Mouse (Mus musculus): ENCODE measurements at regions not wholly inside any gene's neighbourhood (a gene's known extent, or its start where the extent isn't known, plus 50 kb on each side); places are given as distances from the start of the nearest gene placed in this dataset.

- Histone ChIP-seq H3K27ac (ENCODE audit: insufficient read depth, low read depth, low read length) (no peak overlapping the region), H3K36me3 (ENCODE audit: control insufficient read depth, insufficient read depth, low read length) (no peaks in the 10 kb centered on the region), H3K4me3 (ENCODE audit: low read depth, low read length) (no peak overlapping the region), H3K27me3 (ENCODE audit: control insufficient read depth, insufficient read depth, low read length) (no peaks in the 10 kb centered on the region), H3K4me1 (ENCODE audit: control insufficient read depth, insufficient read depth, insufficient read length, low read length) (no peaks in the 10 kb centered on the region)
- TF ChIP-seq CTCF (IDR thresholded peaks at IDR 0.05; ENCODE audit: extremely low read depth, insufficient read length, insufficient replicate concordance, low read depth, low read length) = no peak
- WGBS = 82% methylated on average over 11 of the region's 11 CpGs
Measured at GRCm38 (mm10) chr10:60923806-60924205, 92.4 kb upstream of the Unc5b start.

GRCm38 (mm10) chr10:60920621-60921020 is 89.2 kb upstream of the Unc5b start:
- WGBS = 92% methylated on average over 1 of the region's 1 CpGs
- no peaks in the 10 kb centered on the region for H3K36me3 ChIP-seq (ENCODE audit: control insufficient read depth, insufficient read depth, low read length)
- H3K4me1 ChIP-seq (ENCODE audit: control insufficient read depth, insufficient read depth, insufficient read length, low read length) = no peaks in the 10 kb centered on the region
- H3K27me3 ChIP-seq (ENCODE audit: control insufficient read depth, insufficient read depth, low read length) = no peaks in the 10 kb centered on the region
- TF ChIP-seq POLR2A (IDR thresholded peaks at IDR 0.05; ENCODE audit: low read depth, low read length) = no peak
- no peak for TF ChIP-seq CTCF (IDR thresholded peaks at IDR 0.05; ENCODE audit: extremely low read depth, insufficient read length, insufficient replicate concordance, low read depth, low read length)
- H3K27ac ChIP-seq (ENCODE audit: insufficient read depth, low read depth, low read length) = no peak overlapping the region
- H3K4me3 ChIP-seq (ENCODE audit: low read depth, low read length) = no peak overlapping the region

GRCm38 (mm10) chr10:60918020-60918419 is 86.6 kb upstream of the Unc5b start:
- WGBS = 36% methylated on average over 8 of the region's 8 CpGs
- Histone ChIP-seq H3K27ac (ENCODE audit: insufficient read depth, low read depth, low read length) (no peak overlapping the region), H3K27me3 (ENCODE audit: control insufficient read depth, insufficient read depth, low read length) (no peaks in the 10 kb centered on the region), H3K4me1 (ENCODE audit: control insufficient read depth, insufficient read depth, insufficient read length, low read length) (no peaks in the 10 kb centered on the region), H3K4me3 (ENCODE audit: low read depth, low read length) (no peak overlapping the region), H3K36me3 (ENCODE audit: control insufficient read depth, insufficient read depth, low read length) (no peaks in the 10 kb centered on the region)
- TF ChIP-seq POLR2A (IDR thresholded peaks at IDR 0.05; ENCODE audit: low read depth, low read length) (no peak), CTCF (IDR thresholded peaks at IDR 0.05; ENCODE audit: extremely low read depth, insufficient read length, insufficient replicate concordance, low read depth, low read length) (no peak)

GRCm38 (mm10) chr10:60914391-60914790 is 83.0 kb upstream of the Unc5b start:
- no peaks in the 10 kb centered on the region for H3K4me1 ChIP-seq (ENCODE audit: control insufficient read depth, insufficient read depth, insufficient read length, low read length)
- TF ChIP-seq POLR2A (IDR thresholded peaks at IDR 0.05; ENCODE audit: low read depth, low read length) (no peak), CTCF (IDR thresholded peaks at IDR 0.05; ENCODE audit: extremely low read depth, insufficient read length, insufficient replicate concordance, low read depth, low read length) (no peak)
- H3K27me3 ChIP-seq (ENCODE audit: control insufficient read depth, insufficient read depth, low read length) = no peaks in the 10 kb centered on the region
- no peak overlapping the region for H3K27ac ChIP-seq (ENCODE audit: insufficient read depth, low read depth, low read length)
- no peaks in the 10 kb centered on the region for H3K36me3 ChIP-seq (ENCODE audit: control insufficient read depth, insufficient read depth, low read length)
- WGBS = 25% methylated on average over 7 of the region's 7 CpGs
- no peak overlapping the region for H3K4me3 ChIP-seq (ENCODE audit: low read depth, low read length)

GRCm38 (mm10) chr10:60913456-60913900 is 82.1 kb upstream of the Unc5b start:
- Histone ChIP-seq H3K36me3 (ENCODE audit: control insufficient read depth, insufficient read depth, low read length) (no peaks in the 10 kb centered on the region), H3K4me1 (ENCODE audit: control insufficient read depth, insufficient read depth, insufficient read length, low read length) (no peaks in the 10 kb centered on the region), H3K27me3 (ENCODE audit: control insufficient read depth, insufficient read depth, low read length) (no peaks in the 10 kb centered on the region), H3K27ac (ENCODE audit: insufficient read depth, low read depth, low read length) (no peak overlapping the region), H3K4me3 (ENCODE audit: low read depth, low read length) (no peak overlapping the region)
- TF ChIP-seq CTCF (IDR thresholded peaks at IDR 0.05; ENCODE audit: extremely low read depth, insufficient read length, insufficient replicate concordance, low read depth, low read length) = no peak
- no peak for TF ChIP-seq POLR2A (IDR thresholded peaks at IDR 0.05; ENCODE audit: low read depth, low read length)
- 87% methylated on average over 11 of the region's 11 CpGs for WGBS

DNA sequence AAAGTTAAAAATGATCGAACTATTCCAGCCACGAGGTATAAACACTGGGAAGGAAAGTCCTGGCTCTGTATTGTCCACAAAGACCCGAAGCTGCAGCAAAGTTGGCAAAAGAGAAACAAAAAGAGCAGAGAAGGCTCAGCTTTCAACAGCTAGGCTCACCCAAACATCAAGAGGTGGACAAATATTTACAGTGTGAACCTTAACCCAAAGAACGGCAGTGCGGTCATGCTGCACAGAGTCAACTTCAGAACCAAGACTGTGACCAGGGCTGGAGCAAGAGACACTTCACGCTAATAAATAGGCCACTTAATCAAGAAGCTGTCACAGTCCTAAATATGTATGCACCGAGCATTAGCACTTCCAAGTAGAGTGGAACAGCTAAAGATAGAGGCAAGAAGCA is 73.0 kb upstream of the Unc5b start:
- Histone ChIP-seq H3K36me3 (ENCODE audit: control insufficient read depth, insufficient read depth, low read length) (no peaks in the 10 kb centered on the region), H3K27me3 (ENCODE audit: control insufficient read depth, insufficient read depth, low read length) (no peaks in the 10 kb centered on the region), H3K4me1 (ENCODE audit: control insufficient read depth, insufficient read depth, insufficient read length, low read length) (no peaks in the 10 kb centered on the region), H3K4me3 (ENCODE audit: low read depth, low read length) (no peak overlapping the region), H3K27ac (ENCODE audit: insufficient read depth, low read depth, low read length) (no peak overlapping the region)
- 37% methylated on average over 7 of the region's 7 CpGs for WGBS
- no peak for TF ChIP-seq CTCF (IDR thresholded peaks at IDR 0.05; ENCODE audit: extremely low read depth, insufficient read length, insufficient replicate concordance, low read depth, low read length)
- TF ChIP-seq POLR2A (IDR thresholded peaks at IDR 0.05; ENCODE audit: low read depth, low read length) = no peak

GRCm38 (mm10) chr10:60900992-60901391 is 69.6 kb upstream of the Unc5b start:
- Histone ChIP-seq H3K27me3 (ENCODE audit: control insufficient read depth, insufficient read depth, low read length) (no peaks in the 10 kb centered on the region), H3K36me3 (ENCODE audit: control insufficient read depth, insufficient read depth, low read length) (no peaks in the 10 kb centered on the region)
- WGBS = 64% methylated on average over 2 of the region's 2 CpGs

GRCm38 (mm10) chr10:60893810-60894147 is 62.4 kb upstream of the Unc5b start:
- H3K4me3 ChIP-seq (ENCODE audit: low read depth, low read length) = no peak overlapping the region
- WGBS = 56% methylated on average over 4 of the region's 4 CpGs
- H3K27ac ChIP-seq (ENCODE audit: insufficient read depth, low read depth, low read length) = no peak overlapping the region
- no peaks in the 10 kb centered on the region for H3K27me3 ChIP-seq (ENCODE audit: control insufficient read depth, insufficient read depth, low read length)
- no peak for TF ChIP-seq CTCF (IDR thresholded peaks at IDR 0.05; ENCODE audit: extremely low read depth, insufficient read length, insufficient replicate concordance, low read depth, low read length)
- no peaks in the 10 kb centered on the region for H3K4me1 ChIP-seq (ENCODE audit: control insufficient read depth, insufficient read depth, insufficient read length, low read length)
- no peaks in the 10 kb centered on the region for H3K36me3 ChIP-seq (ENCODE audit: control insufficient read depth, insufficient read depth, low read length)

More at GRCm38 (mm10) chr10:60900992-60901391, 69.6 kb upstream of the Unc5b start:
- TF ChIP-seq CTCF (IDR thresholded peaks at IDR 0.05; ENCODE audit: extremely low read depth, insufficient read length, insufficient replicate concordance, low read depth, low read length) (no peak), POLR2A (IDR thresholded peaks at IDR 0.05; ENCODE audit: low read depth, low read length) (no peak)
- Histone ChIP-seq H3K27ac (ENCODE audit: insufficient read depth, low read depth, low read length) (no peak overlapping the region), H3K4me1 (ENCODE audit: control insufficient read depth, insufficient read depth, insufficient read length, low read length) (no peaks in the 10 kb centered on the region), H3K4me3 (ENCODE audit: low read depth, low read length) (no peak overlapping the region)

Measured in small intestine, adult 2 months (tissue).